Mouse (Mus musculus) gastrocnemius, postnatal 36 days (tissue): ENCODE measurements around the gene Tgm1. TPM values are rescaled to one million over a fixed set of nuclear protein-coding genes. Genes with fewer than 3 reads are reported as not detected.
A peak's percentile ranks its signal among the peaks of the same experiment; 100 is the strongest.

ENCODE experiments used
- DNase-seq, 2 experiments: peaks; one replicate each; pipeline ENCODE4 v3.0.0; 2022
- intact Hi-C: fragments of 180-260 bp; cut with DNase I; formaldehyde crosslinking; loops from one replicate; pipeline ENCODE4 v1.15.1; 2025
- total RNA-seq, 2 experiments: library from RNA; stranded (reverse); gene quantifications; 2 replicates each; pipeline ENCODE4 v1.2.3; 2021

Tgm1 gene
- total RNA-seq, 2 experiments from 2014 or later = not detected

- intact Hi-C loops = loop anchor here (2.0 to 5.0 kb wide), 2 partner anchors 63 to 221 kb away; partner anchors contain the start of genes Dhrs1, Nop9 and Sdr39u1
Measured at GRCm38 (mm10) chr14:55681160-55682117, 32.3 kb downstream of the Tgm1 start, which contains the start of gene Tinf2. Tinf2 (minus strand) TSS chr14:55681820.

GRCm38 (mm10) chr14:55677615-55678014 lies 36.1 kb downstream of the Tgm1 start:
- intact Hi-C loops = no loop called here

More at GRCm38 (mm10) chr14:55681160-55682117, 32.3 kb downstream of the Tgm1 start, which contains the start of gene Tinf2:
- DNase-seq = peak; percentile 83 to 88

GRCm38 (mm10) chr14:55672741-55673060 lies 41.0 kb downstream of the Tgm1 start:
- intact Hi-C loops = no loop called here

More at GRCm38 (mm10) chr14:55677615-55678014, 36.1 kb downstream of the Tgm1 start:
- DNase-seq = no peak

GRCm38 (mm10) chr14:55671833-55672740 lies 41.6 kb downstream of the Tgm1 start, which contains the start of the genes Gmpr2 and Nedd8:
Gmpr2 (plus strand) TSS chr14:55671941.
Nedd8 (minus strand) TSS chr14:55672124.
- peak; percentile 81 to 92 for DNase-seq
- intact Hi-C loops = no loop called here

More at GRCm38 (mm10) chr14:55672741-55673060, 41.0 kb downstream of the Tgm1 start:
- no peak for DNase-seq

GRCm38 (mm10) chr14:55671486-55671832 lies 42.3 kb downstream of the Tgm1 start:
- intact Hi-C loops = no loop called here
- DNase-seq = peak in 1 of 2 experiments; percentile 13

- intact Hi-C loops = no loop called here
- no peak for DNase-seq
Measured at GRCm38 (mm10) chr14:55660636-55661035, 53.1 kb downstream of the Tgm1 start.

- peak; percentile 64 to 66 for DNase-seq
- intact Hi-C loops = no loop called here
Measured at GRCm38 (mm10) chr14:55659960-55660573, 53.7 kb downstream of the Tgm1 start, which contains the start of gene Mdp1. Mdp1 (minus strand) TSS chr14:55660508.

- intact Hi-C loops = no loop called here
- DNase-seq = no peak
Measured at GRCm38 (mm10) chr14:55658011-55658410, 55.7 kb downstream of the Tgm1 start.

- intact Hi-C loops = no loop called here
- no peak for DNase-seq
Measured at GRCm38 (mm10) chr14:55656935-55657334, 56.8 kb downstream of the Tgm1 start.

GRCm38 (mm10) chr14:55651528-55651927 lies 62.2 kb downstream of the Tgm1 start:
- intact Hi-C loops = no loop called here
- no peak for DNase-seq

Other genes with a start within 250 kb of the Tgm1 start
- gene Dhrs4, start 235.2 kb downstream of the Tgm1 start, total RNA-seq = 10 to 100 TPM; 43.3 to 50.8 TPM
- under 1 TPM; 0.47 to 0.89 TPM for gene Carmil3, start 223.3 kb downstream of the Tgm1 start, total RNA-seq
- gene Cpne6, start 203.5 kb downstream of the Tgm1 start, total RNA-seq = not detected
- gene Nrl, start 188.9 kb downstream of the Tgm1 start, total RNA-seq = not detected
- 1 to 10 TPM; 4.2 to 4.5 TPM for gene Pck2, start 173.7 kb downstream of the Tgm1 start, total RNA-seq
- gene Dcaf11, start 153.9 kb downstream of the Tgm1 start, total RNA-seq = 100 to 1,000 TPM; 102 to 123 TPM
- not detected for gene A730061H03Rik, start 153.5 kb downstream of the Tgm1 start, total RNA-seq
- 100 to 1,000 TPM; 296 to 299 TPM for gene Fitm1, start 138.3 kb downstream of the Tgm1 start, total RNA-seq
- 10 to 100 TPM; 67.4 to 69.7 TPM for gene Psme1, start 135.8 kb downstream of the Tgm1 start, total RNA-seq
- gene Emc9, start 128.6 kb downstream of the Tgm1 start, total RNA-seq = 10 to 100 TPM; 29.6 to 34.6 TPM
- gene Psme2, start 122.8 kb downstream of the Tgm1 start, total RNA-seq = 10 to 100 TPM; 55.2 to 59.5 TPM
- 10 to 100 TPM; 18.8 to 19.6 TPM for gene Rnf31, start 122.2 kb downstream of the Tgm1 start, total RNA-seq
- 1 to 10 TPM; 4.1 to 4.6 TPM for gene Irf9, start 110.4 kb downstream of the Tgm1 start, total RNA-seq
- gene Rec8, start 95.9 kb downstream of the Tgm1 start, total RNA-seq = not detected
- 10 to 100 TPM; 62.1 to 66.9 TPM for gene Ipo4, start 78.0 kb downstream of the Tgm1 start, total RNA-seq
- 1 to 10 TPM in 1 of 2 experiments, not detected in 1; 1.0 TPM for gene Gm49378, start 76.0 kb downstream of the Tgm1 start, total RNA-seq
- 10 to 100 TPM; 15.0 to 15.2 TPM for gene Tm9sf1, start 70.1 kb downstream of the Tgm1 start, total RNA-seq
- gene Tssk4, start 63.7 kb downstream of the Tgm1 start, total RNA-seq = under 1 TPM in 1 of 2 experiments, not detected in 1; 0.23 TPM
- 10 to 100 TPM; 14.2 to 16.8 TPM for gene Mdp1, start 53.4 kb downstream of the Tgm1 start, total RNA-seq
- gene Gmpr2, start 42.0 kb downstream of the Tgm1 start, total RNA-seq = 1 to 10 TPM; 1.9 to 2.6 TPM
- gene Nedd8, start 41.8 kb downstream of the Tgm1 start, total RNA-seq = 100 to 1,000 TPM; 174 to 184 TPM
- gene Tinf2, start 32.1 kb downstream of the Tgm1 start, total RNA-seq = 10 to 100 TPM in 1 of 2 experiments, 1 to 10 TPM in 1; 9.4 to 10.8 TPM
- gene Rabggta, start 8.3 kb upstream of the Tgm1 start, total RNA-seq = 1 to 10 TPM; 8.9 to 9.4 TPM
- 10 to 100 TPM; 27.3 to 35.9 TPM for gene Dhrs1, start 31.8 kb upstream of the Tgm1 start, total RNA-seq
- gene Nop9, start 31.8 kb upstream of the Tgm1 start, total RNA-seq = 10 to 100 TPM; 10.5 to 11.8 TPM
- not detected for gene Cideb, start 44.5 kb upstream of the Tgm1 start, total RNA-seq
- gene Ltb4r2, start 47.5 kb upstream of the Tgm1 start, total RNA-seq = not detected
- gene Ltb4r1, start 52.0 kb upstream of the Tgm1 start, total RNA-seq = not detected
- gene Adcy4, start 70.2 kb upstream of the Tgm1 start, total RNA-seq = 1 to 10 TPM; 5.3 to 6.5 TPM
- gene Ripk3, start 74.9 kb upstream of the Tgm1 start, total RNA-seq = under 1 TPM; 0.59 to 0.67 TPM
- 1 to 10 TPM; 3.3 TPM for gene Nfatc4, start 109.2 kb upstream of the Tgm1 start, total RNA-seq
- 1 to 10 TPM; 2.1 to 2.7 TPM for gene Nynrin, start 140.1 kb upstream of the Tgm1 start, total RNA-seq
- gene Cbln3, start 170.5 kb upstream of the Tgm1 start, total RNA-seq = not detected
- 1 to 10 TPM; 6.0 to 7.5 TPM for gene Khnyn, start 171.0 kb upstream of the Tgm1 start, total RNA-seq
- gene Sdr39u1, start 186.4 kb upstream of the Tgm1 start, total RNA-seq = 100 to 1,000 TPM; 111 to 122 TPM
- 1 to 10 TPM; 2.3 to 2.7 TPM for gene Cma1, start 230.7 kb upstream of the Tgm1 start, total RNA-seq
- gene Cma2, start 237.1 kb upstream of the Tgm1 start, total RNA-seq = not detected